Mouse (Mus musculus) lung, postnatal 0 days (tissue): ENCODE measurements around the gene Eml6.

Experiments
- CTCF ChIP-seq: IDR thresholded peaks from 2 replicates; pipeline ENCODE4 v1.5.1; 2016; ENCODE audit warnings: antibody characterized with exemption, mild to moderate bottlenecking
- EP300 ChIP-seq: IDR thresholded peaks from 2 replicates; pipeline ENCODE4 v1.6.1; 2016; ENCODE audit warnings: antibody characterized with exemption, mild to moderate bottlenecking, control low read depth

- no peak for TF ChIP-seq EP300
- TF ChIP-seq CTCF, result 0 out of 2 replicates have a peak, but pooled peaks have one; percentile 5
These were observed 301.6 kb downstream of the Eml6 start for GRCm38 (mm10) chr11:29724213-29724612.
